Mouse (Mus musculus): ENCODE results near the gene Dpm3.

DNA sequence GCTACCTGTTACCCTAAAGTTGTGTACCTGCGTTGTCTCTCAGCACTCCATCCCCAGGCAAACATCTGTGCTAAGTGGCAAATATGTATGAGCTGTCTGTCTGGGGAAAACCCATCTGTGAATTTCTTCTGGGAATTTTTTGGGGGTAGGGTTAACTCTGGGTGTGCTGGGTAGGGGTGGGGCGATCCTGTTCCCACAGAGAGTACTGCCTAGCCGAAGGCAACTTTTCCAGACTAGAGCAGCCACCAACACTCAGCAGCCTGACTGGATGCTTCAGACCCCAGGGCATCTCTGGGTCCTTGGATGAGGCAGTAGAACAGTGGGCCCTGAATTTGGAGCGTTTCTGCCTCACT, 23.1 kb downstream of the Dpm3 start:
- no peak for TF ChIP-seq POLR2A (IDR thresholded peaks at IDR 0.05; ENCODE audit: borderline replicate concordance, control insufficient read depth, low read depth, low read length)
- no peak for TF ChIP-seq CTCF (IDR thresholded peaks at IDR 0.05; ENCODE audit: control insufficient read depth, insufficient read depth, low read length)

Data from bone marrow, adult 2 months (tissue).